Mouse (Mus musculus): ENCODE measurements around the gene Dguok. TPM values are rescaled to one million over a fixed set of nuclear protein-coding genes. Genes with fewer than 3 reads are reported as not detected.

The Dguok gene
- polyA plus RNA-seq, 1 experiment, result 39.7 TPM

DNA sequence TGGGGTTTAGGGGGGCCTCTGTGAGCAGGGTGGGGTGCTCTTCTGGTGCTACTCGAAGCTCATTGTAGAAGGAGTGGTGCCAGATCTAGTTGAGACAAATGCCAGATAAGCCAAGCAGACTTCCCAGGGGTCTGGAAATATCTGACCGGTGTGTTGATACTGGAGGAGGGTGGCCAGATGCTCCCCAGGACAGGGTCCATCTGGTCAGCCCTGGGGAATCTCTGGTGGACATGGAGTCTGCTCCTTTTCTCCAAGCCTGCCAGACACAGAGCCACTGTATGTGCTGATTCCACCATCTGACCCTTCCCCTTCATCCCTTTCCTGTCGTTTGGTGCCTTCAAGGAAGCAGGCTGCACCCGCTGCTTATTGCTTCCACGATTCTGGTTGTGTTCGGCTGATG is 16.4 kb upstream of the Dguok start:
- Histone ChIP-seq H3K4me1 (ENCODE audit: control insufficient read depth, insufficient read depth, low read length) (no peaks in the 10 kb centered on the region), H3K27ac (ENCODE audit: insufficient read depth, low read length) (no peak overlapping the region), H3K4me3 (ENCODE audit: insufficient read depth, low read length) (no peak overlapping the region)
- no peak for TF ChIP-seq POLR2A (IDR thresholded peaks at IDR 0.05; ENCODE audit: low read depth, low read length)
- TF ChIP-seq CTCF (IDR thresholded peaks at IDR 0.05; ENCODE audit: borderline replicate concordance, insufficient read depth, low read length), result no peak

DNA sequence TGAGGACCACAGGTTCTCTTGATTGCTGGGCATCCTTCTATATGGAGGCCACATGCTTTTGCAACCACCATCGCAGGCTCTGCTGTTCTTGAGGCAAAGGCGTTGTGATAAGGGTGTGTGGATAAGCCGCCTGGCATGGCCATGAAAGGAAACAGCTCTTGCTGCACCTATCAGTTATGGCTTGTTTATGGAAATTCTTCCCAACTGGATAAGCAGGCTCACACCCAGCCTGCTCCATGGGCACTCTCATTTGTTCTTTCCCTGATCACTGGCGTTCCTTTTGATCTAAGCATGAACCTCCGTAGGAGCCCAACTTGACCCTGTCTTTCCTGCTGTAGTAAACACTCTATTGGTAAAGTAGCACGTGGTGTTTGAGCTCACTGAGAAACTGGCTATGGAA is 15.0 kb upstream of the Dguok start:
- TF ChIP-seq POLR2A (IDR thresholded peaks at IDR 0.05; ENCODE audit: low read depth, low read length), result no peak
- no peak for TF ChIP-seq CTCF (IDR thresholded peaks at IDR 0.05; ENCODE audit: borderline replicate concordance, insufficient read depth, low read length)
- Histone ChIP-seq H3K4me3 (ENCODE audit: insufficient read depth, low read length) (no peak overlapping the region), H3K27ac (ENCODE audit: insufficient read depth, low read length) (no peak overlapping the region), H3K4me1 (ENCODE audit: control insufficient read depth, insufficient read depth, low read length) (no peaks in the 10 kb centered on the region)

DNA sequence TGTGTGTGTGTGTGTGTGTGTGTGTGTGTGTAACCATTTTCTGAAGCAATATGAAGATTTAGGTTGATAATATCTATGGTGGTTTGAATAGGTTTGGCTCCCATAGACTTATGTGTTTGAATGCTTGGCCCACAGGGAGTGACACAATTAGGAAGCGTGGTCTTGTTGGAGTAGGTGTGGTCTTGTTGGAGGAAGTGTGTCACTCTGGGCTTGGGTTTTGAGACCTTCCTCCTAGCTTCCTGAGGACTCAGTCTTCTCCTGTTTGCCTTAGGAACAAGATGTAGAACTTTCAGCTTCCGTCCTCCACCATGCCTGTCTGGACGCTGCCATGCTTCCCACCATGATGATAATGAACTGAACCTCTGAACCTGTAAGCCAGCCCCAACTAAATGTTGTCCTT is 11.9 kb upstream of the Dguok start:
- Histone ChIP-seq H3K27ac (ENCODE audit: insufficient read depth, low read length) (no peak overlapping the region), H3K4me1 (ENCODE audit: control insufficient read depth, insufficient read depth, low read length) (no peaks in the 10 kb centered on the region), H3K4me3 (ENCODE audit: insufficient read depth, low read length) (no peak overlapping the region)
- TF ChIP-seq CTCF (IDR thresholded peaks at IDR 0.05; ENCODE audit: borderline replicate concordance, insufficient read depth, low read length) (no peak), POLR2A (IDR thresholded peaks at IDR 0.05; ENCODE audit: low read depth, low read length) (no peak)

DNA sequence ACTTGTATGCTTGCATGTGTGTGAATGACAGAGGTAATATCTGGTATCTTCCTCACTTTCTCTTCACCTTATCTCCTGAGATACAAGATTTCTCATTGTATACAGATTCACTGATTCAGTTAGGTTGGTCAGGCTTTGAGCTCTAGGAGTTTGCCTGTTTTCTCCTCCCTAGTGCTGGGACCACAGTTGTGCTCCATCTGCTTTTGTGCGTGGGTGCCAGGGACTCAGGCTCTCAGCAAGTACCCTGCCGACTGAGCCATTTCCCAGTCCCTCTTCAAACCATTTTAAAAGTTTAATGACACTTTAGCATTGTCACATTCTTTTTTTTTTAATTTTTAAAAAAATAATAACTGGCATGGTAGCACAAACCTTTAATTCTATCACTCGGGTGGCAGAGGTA is 8.4 kb upstream of the Dguok start:
- no peaks in the 10 kb centered on the region; the same call in 1 of the 2 replicates for H3K4me1 ChIP-seq (ENCODE audit: control insufficient read depth, insufficient read depth, low read length)
- no peak overlapping the region for H3K27ac ChIP-seq (ENCODE audit: insufficient read depth, low read length)
- H3K4me3 ChIP-seq (ENCODE audit: insufficient read depth, low read length), result no peak overlapping the region
- TF ChIP-seq CTCF (IDR thresholded peaks at IDR 0.05; ENCODE audit: borderline replicate concordance, insufficient read depth, low read length), result no peak
- no peak for TF ChIP-seq POLR2A (IDR thresholded peaks at IDR 0.05; ENCODE audit: low read depth, low read length)

DNA sequence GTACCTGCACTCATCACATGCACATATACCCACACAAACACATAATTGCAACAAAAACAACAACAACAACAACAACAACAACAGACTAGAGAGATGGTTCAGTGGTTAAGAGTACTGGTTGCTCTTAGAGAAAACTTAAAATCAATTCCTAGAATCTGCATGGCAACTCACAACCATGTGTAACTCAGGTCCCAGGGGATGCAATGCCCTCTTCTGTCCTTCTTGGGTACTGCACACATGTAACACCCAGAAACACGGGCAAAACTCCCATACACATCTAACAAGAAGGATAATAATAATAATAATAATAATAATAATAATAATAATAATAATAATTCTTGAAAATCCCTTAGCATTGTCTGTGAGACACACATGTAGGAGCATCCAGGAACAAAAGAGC is 5.7 kb upstream of the Dguok start:
- Histone ChIP-seq H3K4me3 (ENCODE audit: insufficient read depth, low read length) (no peak overlapping the region), H3K4me1 (ENCODE audit: control insufficient read depth, insufficient read depth, low read length) (no peaks in the 10 kb centered on the region; the same call in 1 of the 2 replicates), H3K27ac (ENCODE audit: insufficient read depth, low read length) (no peak overlapping the region)
- TF ChIP-seq POLR2A (IDR thresholded peaks at IDR 0.05; ENCODE audit: low read depth, low read length), result no peak
- TF ChIP-seq CTCF (IDR thresholded peaks at IDR 0.05; ENCODE audit: borderline replicate concordance, insufficient read depth, low read length), result peak; percentile 40; the same call in 1 of the 2 replicates

DNA sequence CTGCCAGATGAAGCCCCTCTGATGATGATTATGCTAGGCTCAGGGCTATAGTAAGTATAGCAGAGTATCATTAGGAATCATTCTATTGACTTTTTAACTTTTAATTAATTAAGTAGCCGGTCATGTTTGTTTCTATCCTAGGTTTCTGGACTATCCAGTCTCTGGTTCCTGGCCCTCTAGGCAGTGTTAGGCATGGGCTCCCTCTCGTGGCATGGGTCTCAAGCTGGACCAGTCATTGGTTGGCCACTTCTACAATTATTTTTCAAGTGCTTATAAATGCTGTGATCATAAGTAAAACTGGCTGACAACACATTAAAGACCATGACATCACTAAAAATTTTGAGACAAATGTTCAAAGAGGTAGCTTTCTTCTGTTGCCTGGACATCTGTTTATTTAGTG is 3.4 kb upstream of the Dguok start:
- no peak for TF ChIP-seq POLR2A (IDR thresholded peaks at IDR 0.05; ENCODE audit: low read depth, low read length)
- TF ChIP-seq CTCF (IDR thresholded peaks at IDR 0.05; ENCODE audit: borderline replicate concordance, insufficient read depth, low read length), result peak; percentile 17; the same call in 1 of the 2 replicates

DNA sequence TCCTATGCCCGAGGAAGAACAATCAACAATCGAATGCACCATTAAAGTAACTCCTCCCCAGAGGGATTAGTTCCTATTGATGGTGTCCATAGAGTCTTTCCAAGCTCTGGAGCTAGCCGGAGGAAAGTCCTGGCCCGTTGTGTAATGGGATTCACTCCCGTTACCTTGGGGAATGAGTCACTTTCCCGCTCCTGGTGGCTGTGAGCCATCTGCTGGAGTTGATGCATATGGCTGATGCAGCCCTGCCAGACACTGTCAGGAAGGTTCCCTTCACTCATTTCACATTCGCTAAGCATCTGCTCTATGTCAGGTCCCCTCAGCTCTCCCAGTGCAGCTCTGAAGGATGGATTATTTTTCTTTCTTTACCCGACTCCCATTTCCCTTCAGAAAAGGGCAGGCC is 2.7 kb upstream of the Dguok start:
- H3K27ac ChIP-seq (ENCODE audit: insufficient read depth, low read length), result no peak overlapping the region
- H3K4me1 ChIP-seq (ENCODE audit: control insufficient read depth, insufficient read depth, low read length), result no peaks in the 10 kb centered on the region; the same call in 1 of the 2 replicates
- no peak for TF ChIP-seq POLR2A (IDR thresholded peaks at IDR 0.05; ENCODE audit: low read depth, low read length)
- TF ChIP-seq CTCF (IDR thresholded peaks at IDR 0.05; ENCODE audit: borderline replicate concordance, insufficient read depth, low read length), result peak; percentile 17; the same call in 1 of the 2 replicates
- H3K4me3 ChIP-seq (ENCODE audit: insufficient read depth, low read length), result no peak overlapping the region

More for the DNA sequence above, 3.4 kb upstream of the Dguok start:
- no peak overlapping the region for H3K4me3 ChIP-seq (ENCODE audit: insufficient read depth, low read length)
- H3K27ac ChIP-seq (ENCODE audit: insufficient read depth, low read length), result no peak overlapping the region
- no peaks in the 10 kb centered on the region; the same call in 1 of the 2 replicates for H3K4me1 ChIP-seq (ENCODE audit: control insufficient read depth, insufficient read depth, low read length)

DNA sequence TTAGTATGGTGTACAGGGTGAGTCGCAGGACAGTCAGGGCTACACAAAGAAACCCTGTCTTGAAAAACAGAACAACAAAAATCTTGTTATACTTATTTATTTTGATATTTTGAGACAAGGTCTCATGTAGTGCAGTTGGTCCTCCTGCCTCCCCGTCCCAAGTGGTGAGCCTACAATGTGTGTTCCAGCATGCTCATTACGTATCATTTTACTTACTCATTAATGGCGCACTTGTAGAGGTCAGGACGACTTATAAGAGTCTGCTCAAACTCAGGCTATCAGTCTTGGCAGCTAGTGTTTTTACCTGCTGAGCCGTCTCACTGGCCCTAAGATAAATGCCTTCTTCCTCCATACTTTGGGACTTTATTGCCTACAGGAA is 388 bp upstream of the Dguok start:
- Histone ChIP-seq H3K27ac (ENCODE audit: insufficient read depth, low read length) (peak overlapping the region; percentile 3; the same call in 1 of the 2 replicates), H3K4me3 (ENCODE audit: insufficient read depth, low read length) (peak overlapping the region; percentile 7; the same call in 1 of the 2 replicates)
- TF ChIP-seq POLR2A (IDR thresholded peaks at IDR 0.05; ENCODE audit: low read depth, low read length) (no peak), CTCF (IDR thresholded peaks at IDR 0.05; ENCODE audit: borderline replicate concordance, insufficient read depth, low read length) (no peak)

DNA sequence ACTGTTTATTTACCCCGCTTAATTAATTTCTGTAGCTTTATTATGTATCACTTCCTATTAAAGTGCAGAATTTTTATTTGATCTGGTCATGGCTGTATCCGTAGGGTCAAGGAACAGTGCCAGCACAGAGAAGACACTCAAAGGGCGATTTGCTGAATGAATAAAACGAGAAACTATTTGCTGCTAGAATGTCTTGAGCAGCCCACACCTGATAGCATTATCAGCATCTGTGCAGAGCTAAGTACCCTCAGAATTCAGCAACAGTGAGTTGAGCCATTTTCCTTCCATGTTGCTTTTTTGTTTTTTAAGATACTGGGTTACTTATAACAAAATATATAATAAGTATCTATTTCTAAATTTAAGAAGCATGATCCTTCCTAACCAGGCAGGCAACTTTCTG is 1.2 kb downstream of the Dguok start:
- H3K27ac ChIP-seq (ENCODE audit: insufficient read depth, low read length), result no peak overlapping the region
- TF ChIP-seq POLR2A (IDR thresholded peaks at IDR 0.05; ENCODE audit: low read depth, low read length) (no peak), CTCF (IDR thresholded peaks at IDR 0.05; ENCODE audit: borderline replicate concordance, insufficient read depth, low read length) (no peak)
- peak overlapping the region; percentile 59 for H3K4me3 ChIP-seq (ENCODE audit: insufficient read depth, low read length)
- H3K4me1 ChIP-seq (ENCODE audit: control insufficient read depth, insufficient read depth, low read length), result no peaks in the 10 kb centered on the region

More for the DNA sequence above, 388 bp upstream of the Dguok start:
- no peaks in the 10 kb centered on the region; the same call in 1 of the 2 replicates for H3K4me1 ChIP-seq (ENCODE audit: control insufficient read depth, insufficient read depth, low read length)

DNA sequence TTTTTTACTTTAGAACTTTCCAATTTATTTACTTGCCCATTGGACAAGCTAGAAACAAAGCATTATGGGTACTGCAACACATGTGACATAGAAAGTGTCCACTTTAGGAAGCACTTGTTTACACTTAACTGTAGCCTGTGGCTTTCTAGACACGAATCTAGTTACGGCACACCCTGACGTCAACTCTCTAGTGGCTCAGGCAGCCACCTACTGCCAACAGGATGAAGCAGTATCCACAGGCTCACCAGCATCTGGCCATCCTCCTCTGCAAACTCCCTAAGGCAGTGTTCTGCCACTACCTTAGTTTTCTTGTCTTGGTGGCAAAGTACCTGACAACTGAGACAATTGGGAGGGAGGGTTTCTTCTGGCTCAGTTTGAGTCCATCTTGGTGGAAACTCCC is 3.4 kb downstream of the Dguok start:
- H3K4me1 ChIP-seq (ENCODE audit: control insufficient read depth, insufficient read depth, low read length), result no peaks in the 10 kb centered on the region
- TF ChIP-seq CTCF (IDR thresholded peaks at IDR 0.05; ENCODE audit: borderline replicate concordance, insufficient read depth, low read length) (no peak), POLR2A (IDR thresholded peaks at IDR 0.05; ENCODE audit: low read depth, low read length) (no peak)
- H3K4me3 ChIP-seq (ENCODE audit: insufficient read depth, low read length), result no peak overlapping the region
- no peak overlapping the region for H3K27ac ChIP-seq (ENCODE audit: insufficient read depth, low read length)

DNA sequence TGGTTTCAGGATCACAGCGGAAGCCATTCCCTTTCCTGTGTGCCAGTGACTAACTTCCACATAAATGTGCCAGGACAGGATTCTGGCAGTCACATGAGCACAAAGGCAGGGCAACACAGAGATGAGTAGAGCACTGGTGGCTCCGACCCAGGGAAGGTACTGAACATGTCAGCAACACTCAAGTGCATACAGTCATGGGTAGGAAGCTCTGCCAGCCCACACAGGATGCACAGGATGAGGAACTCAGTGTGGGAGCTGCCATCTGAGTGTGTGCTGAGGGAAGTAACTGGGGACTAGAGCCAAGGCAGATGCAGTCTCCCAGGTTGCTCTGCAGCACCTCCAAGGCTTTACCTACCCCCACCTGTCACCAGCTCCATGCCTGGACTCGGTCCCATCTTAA is 4.1 kb downstream of the Dguok start:
- Histone ChIP-seq H3K4me3 (ENCODE audit: insufficient read depth, low read length) (no peak overlapping the region), H3K4me1 (ENCODE audit: control insufficient read depth, insufficient read depth, low read length) (no peaks in the 10 kb centered on the region), H3K27ac (ENCODE audit: insufficient read depth, low read length) (no peak overlapping the region)
- TF ChIP-seq CTCF (IDR thresholded peaks at IDR 0.05; ENCODE audit: borderline replicate concordance, insufficient read depth, low read length), result no peak
- TF ChIP-seq POLR2A (IDR thresholded peaks at IDR 0.05; ENCODE audit: low read depth, low read length), result no peak

All from embryonic fibroblast, embryonic 13.5 days (primary cell).